Mouse (Mus musculus): ENCODE data around the gene Noxo1. TPM values are rescaled to one million over a fixed set of nuclear protein-coding genes. Genes with fewer than 3 reads are reported as not detected.
"Not testable (repeated sequence)": the region's sequence is repeated elsewhere in the genome, so short reads cannot be mapped to it uniquely, and the experiment has no call there.

Gene Noxo1
- polyA plus RNA-seq, 1 experiment from 2014 or later: 1.5 TPM

DNA sequence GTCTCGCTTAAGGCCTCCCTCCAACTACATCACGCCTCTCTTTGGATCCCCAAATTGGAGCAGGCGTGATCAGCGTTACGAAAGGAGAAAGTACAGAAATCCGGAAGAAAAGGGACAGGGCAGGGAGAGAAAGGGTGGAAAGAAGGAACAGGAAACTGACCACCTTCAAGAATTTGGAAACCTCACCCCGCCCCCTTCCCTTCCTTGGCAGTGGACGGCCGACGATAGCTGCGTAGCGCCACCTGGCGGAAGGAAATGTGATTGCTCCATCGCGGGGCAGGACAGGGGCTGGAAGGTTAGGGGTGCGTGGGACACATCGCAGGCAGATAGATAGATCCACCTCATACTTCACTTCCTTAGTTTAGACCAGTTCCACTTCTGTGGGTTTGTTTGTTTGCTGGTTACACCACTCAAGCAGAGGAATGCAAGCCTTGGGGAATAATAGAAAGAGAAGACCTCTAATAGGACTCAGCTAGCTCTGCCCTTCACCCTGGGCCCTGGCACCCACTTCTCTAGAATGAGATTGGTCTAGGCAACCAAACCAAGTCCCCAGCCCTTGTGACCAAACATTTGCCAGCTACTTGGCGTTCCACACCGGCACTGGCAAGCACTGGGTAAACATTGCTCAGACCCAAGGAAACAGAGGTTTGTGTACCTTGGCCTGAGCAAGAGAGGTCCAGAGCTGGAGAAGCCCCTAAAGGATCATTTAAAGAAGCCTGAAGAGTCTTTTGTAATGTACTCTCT lies 41.9 kb upstream of the Noxo1 start:
- H3K27me3 ChIP-seq (ENCODE audit: control insufficient read depth, insufficient read depth, low read length): peaks cover 36% of the 10 kb centered on the region
- peak; percentile 61; the same call in 1 of the 2 replicates for ATAC-seq (ENCODE audit: insufficient read depth, low FRiP score, low TSS enrichment)

DNA sequence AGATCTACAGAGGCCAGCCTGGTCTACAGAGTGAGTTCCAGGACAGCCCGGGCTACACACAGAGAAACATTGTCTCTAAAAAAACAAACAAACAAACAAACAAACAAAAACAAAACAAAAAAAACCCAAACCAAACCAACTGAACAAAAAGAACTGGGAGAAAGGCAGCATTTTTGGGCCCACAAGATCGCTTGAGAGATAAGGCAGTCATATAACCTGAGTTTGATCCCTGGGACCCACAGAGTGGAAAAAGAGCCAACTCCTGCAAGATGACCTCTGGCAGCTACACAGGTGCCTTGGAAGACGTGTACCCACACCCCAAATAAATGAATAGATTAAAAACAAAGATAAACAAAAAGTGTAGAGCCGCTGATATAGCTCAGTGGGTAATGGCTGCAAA lies 41.1 kb upstream of the Noxo1 start:
- Histone ChIP-seq H3K36me3 (ENCODE audit: control insufficient read depth, insufficient read depth, low read length) (no peaks in the 10 kb centered on the region), H3K9ac (ENCODE audit: low read length) (no peak overlapping the region), H3K4me2 (ENCODE audit: low read depth) (no peak overlapping the region), H3K4me3 (ENCODE audit: low read depth, low read length) (no peak overlapping the region), H3K4me1 (ENCODE audit: control insufficient read depth, insufficient read depth, low read length) (peaks cover 5% of the 10 kb centered on the region), H3K27me3 (ENCODE audit: control insufficient read depth, insufficient read depth, low read length) (peaks cover 42% of the 10 kb centered on the region), H3K9me3 (ENCODE audit: control insufficient read depth, low read length) (no peaks in the 10 kb centered on the region), H3K27ac (ENCODE audit: low read depth, low read length) (no peak overlapping the region)
- ATAC-seq (ENCODE audit: insufficient read depth, low FRiP score, low TSS enrichment): no peak
- DNase-seq (ENCODE audit: low spot score): no peak
- 79% methylated on average over 4 of the region's 4 CpGs for WGBS

More for the DNA sequence above, 41.9 kb upstream of the Noxo1 start:
- 4% methylated on average over 19 of the region's 19 CpGs for WGBS
- no peak overlapping the region for H3K27ac ChIP-seq (ENCODE audit: low read depth, low read length)
- peak; percentile 86 for DNase-seq (ENCODE audit: low spot score)
- H3K9ac ChIP-seq (ENCODE audit: low read length): no peak overlapping the region; the same call in 1 of the 2 replicates
- peaks cover 7% of the 10 kb centered on the region for H3K4me1 ChIP-seq (ENCODE audit: control insufficient read depth, insufficient read depth, low read length)
- H3K4me3 ChIP-seq (ENCODE audit: low read depth, low read length): no peak overlapping the region
- peak overlapping the region; percentile 37 for H3K4me2 ChIP-seq (ENCODE audit: low read depth)
- no peaks in the 10 kb centered on the region for H3K36me3 ChIP-seq (ENCODE audit: control insufficient read depth, insufficient read depth, low read length)
- no peaks in the 10 kb centered on the region for H3K9me3 ChIP-seq (ENCODE audit: control insufficient read depth, low read length)

DNA sequence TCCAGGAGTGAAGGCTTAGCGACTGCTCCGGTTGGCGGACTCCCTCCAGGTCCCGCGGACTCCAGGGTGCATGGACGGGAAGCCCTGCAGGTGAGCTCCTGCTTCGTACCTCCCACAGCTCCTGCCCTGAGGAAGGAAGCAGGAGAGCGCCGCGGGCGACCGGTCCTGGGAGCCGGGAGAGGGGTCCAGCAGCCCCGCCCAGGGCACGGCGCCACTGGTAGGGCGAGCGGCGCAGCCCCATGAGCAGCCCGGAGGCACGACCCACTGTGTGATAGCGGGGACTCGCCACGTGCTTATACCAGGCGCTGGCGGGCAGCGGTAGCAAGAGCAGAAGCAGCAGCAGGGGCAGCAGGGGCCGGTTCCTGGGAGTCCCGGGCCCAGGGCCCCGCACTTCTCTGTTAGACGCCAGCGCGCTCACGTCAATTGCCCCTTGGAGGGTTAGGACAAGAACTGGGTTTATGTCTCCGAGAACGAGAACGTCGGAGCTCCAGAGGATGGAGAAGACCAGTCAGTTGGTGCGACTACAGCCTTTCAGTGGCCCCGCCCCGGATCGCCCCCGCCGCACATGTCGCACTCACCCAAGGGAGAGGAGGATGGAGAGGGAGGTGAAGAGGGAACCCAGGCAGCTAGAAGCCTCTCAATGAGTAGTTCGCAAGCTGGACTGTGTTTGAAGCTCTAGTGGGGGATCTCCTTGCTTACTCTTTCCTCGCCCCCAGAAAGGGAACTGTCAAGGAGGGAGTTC lies 37.8 kb upstream of the Noxo1 start, which contains the start of gene Npw:
Gene Npw (minus strand): TSS at position 441 of the 742 bp plus-strand sequence.
- Histone ChIP-seq H3K4me2 (ENCODE audit: low read depth) (peak within 1 kb of the TSS; percentile 60), H3K27me3 (ENCODE audit: control insufficient read depth, insufficient read depth, low read length) (peaks cover 36% of the 10 kb centered on the region), H3K4me1 (ENCODE audit: control insufficient read depth, insufficient read depth, low read length) (no peaks in the 10 kb centered on the region), H3K9ac (ENCODE audit: low read length) (peak within 1 kb of the TSS; percentile 29; the same call in 1 of the 2 replicates), H3K27ac (ENCODE audit: low read depth, low read length) (no peak within 1 kb of the TSS), H3K36me3 (ENCODE audit: control insufficient read depth, insufficient read depth, low read length) (no peaks in the 10 kb centered on the region), H3K9me3 (ENCODE audit: control insufficient read depth, low read length) (no peaks in the 10 kb centered on the region), H3K4me3 (ENCODE audit: low read depth, low read length) (peak within 1 kb of the TSS; percentile 31)
- peak; percentile 37 for DNase-seq (ENCODE audit: low spot score)
- no peak for ATAC-seq (ENCODE audit: insufficient read depth, low FRiP score, low TSS enrichment)
- 1% methylated on average over 47 of the region's 47 CpGs for WGBS

DNA sequence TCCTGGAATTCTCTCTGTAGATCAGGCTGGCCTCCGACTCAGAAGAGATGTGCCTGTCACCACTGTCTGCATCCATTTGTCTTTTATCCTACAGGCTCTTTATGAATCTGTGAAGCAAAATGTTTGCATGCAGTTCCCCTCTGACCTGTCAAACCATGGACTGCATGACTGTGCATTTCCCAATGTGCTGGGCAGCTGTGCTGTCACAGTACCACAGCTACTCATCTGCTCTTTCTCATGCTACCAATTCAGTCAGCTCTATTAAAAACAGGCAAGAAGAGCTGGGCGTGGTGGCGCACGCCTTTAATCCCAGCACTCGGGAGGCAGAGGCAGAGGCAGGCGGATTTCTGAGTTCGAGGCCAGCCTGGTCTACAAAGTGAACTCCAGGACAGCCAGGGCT lies 29.0 kb upstream of the Noxo1 start:
- ATAC-seq (ENCODE audit: insufficient read depth, low FRiP score, low TSS enrichment): not testable (repeated sequence)

DNA sequence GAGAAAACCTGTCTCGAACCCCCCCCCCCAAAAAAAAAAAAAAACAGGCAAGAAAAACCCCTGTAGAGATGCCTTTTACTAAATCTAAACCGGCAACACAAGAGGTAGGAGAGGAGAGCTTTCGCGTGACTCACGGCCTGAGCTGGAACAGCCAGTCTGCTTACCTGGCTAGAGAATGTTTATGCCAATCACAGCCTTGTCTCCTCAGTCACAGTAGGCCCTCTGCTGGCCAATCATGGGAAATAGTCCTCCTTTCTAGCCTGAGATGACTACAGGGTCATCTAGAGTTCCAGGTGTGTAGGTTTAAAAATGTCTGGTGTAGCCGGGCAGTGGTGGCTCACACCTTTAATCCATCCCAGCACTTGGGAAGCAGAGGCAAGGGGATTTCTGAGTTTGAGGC lies 28.6 kb upstream of the Noxo1 start:
- no peak overlapping the region for H3K27ac ChIP-seq (ENCODE audit: low read depth, low read length)
- peaks cover 24% of the 10 kb centered on the region for H3K4me1 ChIP-seq (ENCODE audit: control insufficient read depth, insufficient read depth, low read length)
- no peak overlapping the region for H3K9ac ChIP-seq (ENCODE audit: low read length)
- ATAC-seq (ENCODE audit: insufficient read depth, low FRiP score, low TSS enrichment) (no peak), DNase-seq (ENCODE audit: low spot score) (peak; percentile 38)
- H3K36me3 ChIP-seq (ENCODE audit: control insufficient read depth, insufficient read depth, low read length): no peaks in the 10 kb centered on the region
- H3K9me3 ChIP-seq (ENCODE audit: control insufficient read depth, low read length): no peaks in the 10 kb centered on the region
- no peaks in the 10 kb centered on the region for H3K27me3 ChIP-seq (ENCODE audit: control insufficient read depth, insufficient read depth, low read length)
- H3K4me3 ChIP-seq (ENCODE audit: low read depth, low read length): no peak overlapping the region
- H3K4me2 ChIP-seq (ENCODE audit: low read depth): no peak overlapping the region
- 36% methylated on average over 6 of the region's 6 CpGs for WGBS

More for the DNA sequence above, 29.0 kb upstream of the Noxo1 start:
- peaks cover 22% of the 10 kb centered on the region for H3K4me1 ChIP-seq (ENCODE audit: control insufficient read depth, insufficient read depth, low read length)
- not testable (repeated sequence) for H3K4me2 ChIP-seq (ENCODE audit: low read depth); DNase-seq (ENCODE audit: low spot score); H3K9ac ChIP-seq (ENCODE audit: low read length); H3K9me3 ChIP-seq (ENCODE audit: control insufficient read depth, low read length); H3K27me3 ChIP-seq (ENCODE audit: control insufficient read depth, insufficient read depth, low read length); H3K36me3 ChIP-seq (ENCODE audit: control insufficient read depth, insufficient read depth, low read length); H3K4me3 ChIP-seq (ENCODE audit: low read depth, low read length); H3K27ac ChIP-seq (ENCODE audit: low read depth, low read length)
- 73% methylated on average over 7 of the region's 7 CpGs for WGBS

DNA sequence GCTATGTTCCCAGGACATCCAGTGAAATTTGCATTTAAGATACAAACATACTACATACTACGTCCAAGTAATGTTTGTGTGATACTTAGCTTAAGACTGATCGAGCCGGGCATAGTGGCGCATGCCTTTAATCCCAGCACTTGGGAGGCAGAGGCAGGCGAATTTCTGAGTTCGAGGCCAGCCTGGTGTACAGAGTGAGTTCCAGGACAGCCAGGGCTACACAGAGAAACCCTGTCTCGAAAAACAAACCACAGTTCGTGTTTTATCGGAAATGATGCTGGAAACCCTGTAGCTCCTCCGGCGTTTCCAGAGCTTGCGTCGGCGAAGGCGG lies 26.9 kb upstream of the Noxo1 start:
- peaks cover 24% of the 10 kb centered on the region for H3K4me1 ChIP-seq (ENCODE audit: control insufficient read depth, insufficient read depth, low read length)
- H3K4me3 ChIP-seq (ENCODE audit: low read depth, low read length): peak overlapping the region; percentile 98
- H3K9ac ChIP-seq (ENCODE audit: low read length): peak overlapping the region; percentile 94
- WGBS: 12% methylated on average over 15 of the region's 15 CpGs
- peak; percentile 20; the same call in 1 of the 2 replicates for ATAC-seq (ENCODE audit: insufficient read depth, low FRiP score, low TSS enrichment)
- not testable (repeated sequence) for H3K36me3 ChIP-seq (ENCODE audit: control insufficient read depth, insufficient read depth, low read length); H3K27ac ChIP-seq (ENCODE audit: low read depth, low read length); H3K27me3 ChIP-seq (ENCODE audit: control insufficient read depth, insufficient read depth, low read length); DNase-seq (ENCODE audit: low spot score); H3K9me3 ChIP-seq (ENCODE audit: control insufficient read depth, low read length)
- peak overlapping the region; percentile 76 for H3K4me2 ChIP-seq (ENCODE audit: low read depth)

DNA sequence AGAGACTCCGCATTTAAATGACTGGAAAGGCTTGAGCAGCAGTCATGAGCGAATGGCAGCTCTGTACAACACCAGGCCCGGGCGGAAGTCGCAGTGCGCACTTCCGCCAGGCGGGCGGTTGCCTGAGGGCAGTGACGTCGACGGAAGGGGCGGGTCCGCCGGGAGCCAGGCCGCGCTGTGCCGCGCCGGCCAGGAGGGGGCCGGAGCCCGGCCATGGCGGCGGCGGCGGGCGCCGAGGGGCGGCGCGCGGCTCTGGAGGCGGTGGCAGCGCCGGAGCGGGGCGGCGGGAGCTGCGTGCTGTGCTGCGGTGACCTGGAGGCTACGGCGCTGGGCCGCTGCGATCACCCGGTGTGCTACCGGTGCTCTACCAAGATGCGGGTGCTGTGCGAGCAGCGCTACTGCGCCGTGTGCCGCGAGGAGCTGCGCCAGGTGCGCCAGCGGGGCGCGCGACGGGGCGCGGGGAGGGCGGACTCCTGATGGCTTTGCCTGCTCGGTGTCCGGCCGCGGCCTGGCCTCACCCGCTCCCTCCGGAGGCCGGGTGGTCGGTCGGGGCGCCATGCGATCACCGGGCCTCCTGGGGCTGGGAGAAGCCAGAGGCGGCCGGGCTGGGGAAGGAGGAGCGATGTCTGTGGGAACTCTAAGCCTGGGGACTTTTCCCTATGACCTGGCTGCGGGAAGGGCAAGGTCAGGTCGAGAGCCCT lies 26.3 kb upstream of the Noxo1 start, which contains the start of gene Zfp598:
Gene Zfp598 (plus strand): TSS at position 143 of the 701 bp plus-strand sequence.
- Histone ChIP-seq H3K27ac (ENCODE audit: low read depth, low read length) (peak within 1 kb of the TSS; percentile 76), H3K27me3 (ENCODE audit: control insufficient read depth, insufficient read depth, low read length) (no peaks in the 10 kb centered on the region), H3K36me3 (ENCODE audit: control insufficient read depth, insufficient read depth, low read length) (no peaks in the 10 kb centered on the region), H3K4me3 (ENCODE audit: low read depth, low read length) (peak within 1 kb of the TSS; percentile 98), H3K4me2 (ENCODE audit: low read depth) (peak within 1 kb of the TSS; percentile 76), H3K9me3 (ENCODE audit: control insufficient read depth, low read length) (no peaks in the 10 kb centered on the region), H3K9ac (ENCODE audit: low read length) (peak within 1 kb of the TSS; percentile 94), H3K4me1 (ENCODE audit: control insufficient read depth, insufficient read depth, low read length) (peaks cover 24% of the 10 kb centered on the region)
- DNase-seq (ENCODE audit: low spot score) (peak; percentile 96), ATAC-seq (ENCODE audit: insufficient read depth, low FRiP score, low TSS enrichment) (peak; percentile 95)
- WGBS: under 1% methylated on average over 75 of the region's 80 CpGs

DNA sequence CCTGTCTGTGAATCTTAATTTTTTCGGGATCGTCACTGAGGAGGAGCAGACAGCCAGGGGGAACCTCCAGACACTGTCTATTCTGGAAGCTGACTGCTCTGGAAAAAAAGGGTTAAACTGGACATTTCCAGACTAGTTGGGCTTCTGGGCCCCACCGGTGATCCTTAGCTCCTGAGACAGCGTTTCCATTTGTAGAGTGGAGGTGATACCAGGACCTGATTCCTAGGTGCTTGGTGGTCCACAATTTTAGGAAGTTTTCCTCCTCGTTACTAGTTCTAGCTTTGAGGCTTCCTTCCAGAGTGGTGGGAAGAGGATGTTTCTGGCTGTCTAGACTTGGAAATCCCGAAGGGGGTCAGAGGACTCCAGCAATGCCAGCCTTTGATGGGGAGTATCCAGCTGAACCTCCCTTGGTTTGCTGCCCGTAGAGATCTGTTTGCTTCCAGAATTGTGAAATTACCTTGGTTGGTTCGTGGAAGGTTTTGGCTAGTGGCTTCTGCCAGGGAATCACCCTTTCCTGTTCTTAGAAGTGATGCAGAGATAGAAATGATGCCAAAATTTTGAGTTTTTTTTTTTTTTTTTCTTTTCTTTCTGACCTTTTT lies 25.7 kb upstream of the Noxo1 start:
- Histone ChIP-seq H3K4me2 (ENCODE audit: low read depth) (peak overlapping the region; percentile 76), H3K9ac (ENCODE audit: low read length) (peak overlapping the region; percentile 94), H3K27me3 (ENCODE audit: control insufficient read depth, insufficient read depth, low read length) (no peaks in the 10 kb centered on the region), H3K9me3 (ENCODE audit: control insufficient read depth, low read length) (no peaks in the 10 kb centered on the region), H3K27ac (ENCODE audit: low read depth, low read length) (peak overlapping the region; percentile 76; the same call in 1 of the 2 replicates), H3K36me3 (ENCODE audit: control insufficient read depth, insufficient read depth, low read length) (no peaks in the 10 kb centered on the region), H3K4me3 (ENCODE audit: low read depth, low read length) (peak overlapping the region; percentile 98), H3K4me1 (ENCODE audit: control insufficient read depth, insufficient read depth, low read length) (peaks cover 24% of the 10 kb centered on the region)
- ATAC-seq (ENCODE audit: insufficient read depth, low FRiP score, low TSS enrichment) (no peak), DNase-seq (ENCODE audit: low spot score) (no peak)
- WGBS: 11% methylated on average over 8 of the region's 8 CpGs
